Mouse (Mus musculus) liver, adult 2 months (tissue): ENCODE results near the gene Zfp652. TPM values are rescaled to one million over a fixed set of nuclear protein-coding genes. Genes with fewer than 3 reads are reported as not detected.

Experiments
- DNase-seq: peaks from one replicate; pipeline ENCODE4 v3.0.0-alpha.2; 2011; ENCODE audit warnings: low read depth, low spot score; ENCODE audit errors: extremely low read depth
- H3K27ac ChIP-seq: fragments of 200-500 bp; replicated peaks from 2 replicates; pipeline ENCODE4 v1.5.1; 2012; ENCODE audit warnings: low read depth, mild to moderate bottlenecking, control low read depth, inconsistent platforms, low read length; ENCODE audit not compliant: insufficient read depth
- H3K27me3 ChIP-seq: fragments of 200-500 bp; 2 replicates; pipeline ENCODE4 v1.6.1; 2012; ENCODE audit warnings: mild to moderate bottlenecking, moderate library complexity, low read length, inconsistent platforms; ENCODE audit not compliant: control insufficient read depth, insufficient read depth
- H3K36me3 ChIP-seq: fragments of 200-500 bp; 2 replicates; pipeline ENCODE4 v1.6.1; 2012; ENCODE audit warnings: low read length, inconsistent platforms; ENCODE audit not compliant: control insufficient read depth, insufficient read depth
- H3K4me1 ChIP-seq: fragments of 200-500 bp; 2 replicates; pipeline ENCODE4 v1.6.1; 2011; ENCODE audit warnings: low read length; ENCODE audit not compliant: control insufficient read depth, insufficient read depth
- H3K4me3 ChIP-seq: fragments of 200-500 bp; 2 replicates; pipeline ENCODE4 v1.5.1; 2011; ENCODE audit warnings: low read depth, mild to moderate bottlenecking, control low read depth, low read length, moderate library complexity; ENCODE audit not compliant: insufficient read depth
- H3K79me2 ChIP-seq: fragments of 200-500 bp; 2 replicates; pipeline ENCODE4 v1.6.1; 2012; ENCODE audit warnings: inconsistent platforms, mild to moderate bottlenecking, low read length, moderate library complexity; ENCODE audit not compliant: control insufficient read depth, insufficient read depth
- H3K9ac ChIP-seq: fragments of 200-500 bp; 2 replicates; pipeline ENCODE4 v1.6.1; 2012; ENCODE audit warnings: low read depth, mild to moderate bottlenecking, control low read depth, inconsistent platforms, low read length
- CTCF ChIP-seq: fragments of 200-500 bp; IDR thresholded peaks from 2 replicates; pipeline ENCODE4 v1.5.1; 2011; ENCODE audit warnings: low read depth, low read length, control low read depth
- POLR2A ChIP-seq: fragments of 200-500 bp; IDR thresholded peaks from 2 replicates; pipeline ENCODE4 v1.6.1; 2011; ENCODE audit warnings: low read length, control low read depth; ENCODE audit not compliant: insufficient read depth; ENCODE audit errors: extremely low read depth
- WGBS: fragments of 180-500 bp; shearing (Covaris S2); methylation state at CpG from one replicate; pipeline ENCODE4 v1.1.7; 2018; 5-methylcytosine and 5-hydroxymethylcytosine counted together
- polyA plus RNA-seq: library from polyadenylated mRNA; depleted of rRNA; stranded (reverse); fragments of >200 nt; gene quantifications from 2 replicates; pipeline ENCODE4 v1.2.3, GENCODE M21; 2012
- total RNA-seq: library from RNA; depleted of rRNA; stranded (reverse); fragments of >200 nt; gene quantifications from 2 replicates; pipeline ENCODE4 v1.2.3, GENCODE M21; 2014

The Zfp652 gene
- total and polyA plus RNA-seq, 2 experiments = 9.1 to 11.1 TPM

- no peak for DNase-seq
- peak overlapping the region; percentile 65 for H3K9ac ChIP-seq
- 31% methylated on average over 21 of the region's 21 CpGs for WGBS
- peak overlapping the region; percentile 62 for H3K27ac ChIP-seq
- H3K4me3 ChIP-seq = peak overlapping the region; percentile 57
- H3K36me3 ChIP-seq = no peaks in the 10 kb centered on the region
- 0 out of 2 replicates have a peak, but pooled peaks cover 2% of the 10 kb centered on the region for H3K4me1 ChIP-seq
- no peaks in the 10 kb centered on the region for H3K27me3 ChIP-seq
- TF ChIP-seq CTCF (no peak), POLR2A (no peak)
- no peaks in the 10 kb centered on the region for H3K79me2 ChIP-seq
Observed at GRCm38 (mm10) chr11:95857716-95858527, 145.4 kb downstream of the Zfp652 start.

DNA sequence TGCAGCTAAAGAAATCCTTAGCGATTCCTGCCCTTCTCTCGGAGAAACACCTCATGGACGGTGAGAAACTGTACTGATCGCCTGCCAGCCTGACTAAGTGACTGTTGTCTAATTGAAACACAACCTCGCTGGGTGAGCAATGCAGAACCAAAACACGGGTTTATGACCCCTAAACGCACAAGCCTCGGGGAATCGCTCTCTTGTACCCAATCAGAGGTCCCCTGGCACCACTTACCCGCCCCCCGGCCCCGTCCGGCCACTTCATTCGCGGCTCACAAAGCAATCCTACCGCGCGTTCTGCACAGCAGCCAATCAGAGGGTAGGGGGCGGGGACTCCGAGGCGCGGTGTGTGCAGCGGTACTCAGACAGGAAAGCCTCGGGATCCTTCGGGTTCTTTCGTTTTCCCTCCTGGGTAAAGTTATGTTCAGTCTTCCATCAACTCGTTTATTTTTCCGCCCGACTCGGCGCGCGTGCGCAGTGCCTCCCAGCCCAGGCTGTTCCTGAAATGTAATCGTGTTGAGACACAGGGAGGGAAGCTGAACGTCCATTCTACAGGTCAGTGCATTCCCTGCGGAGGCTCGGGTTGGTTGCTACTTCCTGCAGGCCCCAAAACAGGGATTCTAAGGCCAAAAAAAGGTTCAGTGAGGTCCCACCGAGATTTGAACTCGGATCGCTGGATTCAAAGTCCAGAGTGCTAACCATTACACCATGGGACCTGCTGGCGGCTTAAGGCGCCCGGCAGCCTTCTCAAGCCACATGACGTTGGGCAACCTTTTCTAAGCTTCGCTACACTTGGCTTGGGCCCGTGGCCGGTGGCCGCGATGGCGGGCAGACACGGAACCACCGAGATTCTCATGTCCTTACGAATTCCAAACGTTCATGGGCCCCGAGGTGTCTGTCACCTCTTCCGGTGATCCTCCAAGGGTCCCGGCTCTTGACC lies 146.3 kb downstream of the Zfp652 start:
- Histone ChIP-seq H3K79me2 (no peaks in the 10 kb centered on the region), H3K9ac (peak overlapping the region; percentile 78), H3K36me3 (no peaks in the 10 kb centered on the region), H3K4me1 (0 out of 2 replicates have a peak, but pooled peaks cover 2% of the 10 kb centered on the region), H3K4me3 (peak overlapping the region; percentile 65), H3K27ac (peak overlapping the region; percentile 78), H3K27me3 (no peaks in the 10 kb centered on the region)
- peak; percentile 92 for DNase-seq
- TF ChIP-seq POLR2A (no peak), CTCF (no peak; the same call in 1 of the 2 replicates)
- WGBS = under 1% methylated on average over 58 of the region's 58 CpGs

GRCm38 (mm10) chr11:95859468-95859855 lies 147.0 kb downstream of the Zfp652 start:
- H3K36me3 ChIP-seq = no peaks in the 10 kb centered on the region
- no peak for TF ChIP-seq POLR2A
- no peak for TF ChIP-seq CTCF
- peak overlapping the region; percentile 78 for H3K9ac ChIP-seq
- peak overlapping the region; percentile 65 for H3K4me3 ChIP-seq
- WGBS = under 1% methylated on average over 35 of the region's 35 CpGs
- no peaks in the 10 kb centered on the region for H3K79me2 ChIP-seq
- no peaks in the 10 kb centered on the region for H3K27me3 ChIP-seq
- H3K4me1 ChIP-seq = 0 out of 2 replicates have a peak, but pooled peaks cover 2% of the 10 kb centered on the region
- peak; percentile 69 for DNase-seq
- peak overlapping the region; percentile 78 for H3K27ac ChIP-seq

DNA sequence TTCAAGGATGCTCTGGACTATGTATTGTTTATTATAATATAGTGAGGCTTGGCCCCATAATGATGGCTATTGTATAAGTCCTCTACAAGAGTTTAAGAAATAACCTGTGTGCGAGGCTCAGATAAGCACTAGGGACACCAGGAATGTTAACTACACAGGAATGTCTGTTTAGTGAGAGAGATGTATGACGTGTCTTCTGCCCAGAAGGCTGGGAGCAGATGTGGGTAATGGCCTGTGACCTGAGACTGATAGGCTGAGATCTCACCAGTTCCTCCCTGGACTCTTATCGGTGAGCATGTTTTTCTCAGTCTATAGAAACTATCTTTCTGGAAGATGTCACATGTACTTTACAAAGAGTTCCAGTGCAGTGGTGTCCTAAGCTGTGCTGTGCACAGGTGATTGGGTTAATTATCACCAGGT lies 147.6 kb downstream of the Zfp652 start:
- no peak for TF ChIP-seq CTCF
- TF ChIP-seq POLR2A = no peak
- H3K36me3 ChIP-seq = no peaks in the 10 kb centered on the region
- no peak for DNase-seq
- no peak overlapping the region for H3K27ac ChIP-seq
- H3K79me2 ChIP-seq = no peaks in the 10 kb centered on the region
- no peak overlapping the region for H3K9ac ChIP-seq
- H3K4me3 ChIP-seq = peak overlapping the region; percentile 65; the same call in 1 of the 2 replicates
- H3K4me1 ChIP-seq = 0 out of 2 replicates have a peak, but pooled peaks cover 2% of the 10 kb centered on the region
- H3K27me3 ChIP-seq = no peaks in the 10 kb centered on the region
- 41% methylated on average over 3 of the region's 3 CpGs for WGBS

GRCm38 (mm10) chr11:95861397-95861796 lies 148.9 kb downstream of the Zfp652 start:
- Histone ChIP-seq H3K79me2 (no peaks in the 10 kb centered on the region), H3K36me3 (no peaks in the 10 kb centered on the region), H3K27me3 (no peaks in the 10 kb centered on the region), H3K4me3 (no peak overlapping the region), H3K27ac (no peak overlapping the region), H3K9ac (no peak overlapping the region), H3K4me1 (0 out of 2 replicates have a peak, but pooled peaks cover 2% of the 10 kb centered on the region)
- no peak for TF ChIP-seq POLR2A
- no peak for TF ChIP-seq CTCF
- 94% methylated on average over 8 of the region's 8 CpGs for WGBS
- DNase-seq = no peak

DNA sequence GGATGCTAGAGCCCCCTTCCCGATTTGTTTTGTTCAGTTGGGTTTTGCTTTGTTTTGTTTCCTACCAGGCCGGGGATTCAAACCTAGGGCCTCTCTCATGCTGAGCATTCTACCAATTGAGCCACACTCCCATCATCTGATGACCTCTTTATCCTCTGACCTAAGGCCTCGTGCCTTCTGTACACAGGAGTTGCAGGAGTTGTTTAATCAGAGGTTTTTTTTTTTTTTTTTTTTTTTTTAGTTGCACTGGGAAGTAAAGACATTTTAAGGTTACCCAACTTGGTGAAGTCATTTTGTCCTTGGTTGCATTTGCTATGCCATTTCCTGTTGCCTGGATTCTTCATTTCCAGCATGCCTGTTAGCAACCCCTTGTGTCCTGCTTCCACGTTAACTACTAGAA lies 157.0 kb downstream of the Zfp652 start:
- no peak overlapping the region for H3K27ac ChIP-seq

More for the DNA sequence above, 157.0 kb downstream of the Zfp652 start:
- no peak overlapping the region for H3K4me3 ChIP-seq
- DNase-seq = peak; percentile 68
- no peaks in the 10 kb centered on the region for H3K79me2 ChIP-seq
- no peaks in the 10 kb centered on the region for H3K27me3 ChIP-seq
- TF ChIP-seq POLR2A (no peak), CTCF (no peak)
- no peaks in the 10 kb centered on the region for H3K36me3 ChIP-seq
- no peaks in the 10 kb centered on the region for H3K4me1 ChIP-seq
- WGBS = 44% methylated on average over 4 of the region's 4 CpGs
- H3K9ac ChIP-seq = no peak overlapping the region
